ENCODE assay signal across 18 mouse cellular contexts in genomic region chr10:62127711-62128231, GRCm38 (mm10). TPM values are rescaled to one million over a fixed set of nuclear protein-coding genes. Genes with fewer than 3 reads are reported as not detected.
DNase-seq lines count a peak whose midpoint lies in the region; ATAC-seq lines count a peak whose summit lies in the region.
"Had no signal": no experiment of that assay in that cellular context is flagged by ENCODE, and none has a peak within 500 bp of the region (broad histone marks: within the 10 kb centered on the region; RNA-seq: fewer than 3 reads in every experiment).

No protein-coding gene starts in this region.

- peaks cover 60% of the 10 kb centered on the region for H3K27me3 ChIP-seq in forebrain, embryonic 13.5 days
- H3K27me3 ChIP-seq in forebrain, embryonic 10.5 days (ENCODE audit: poor library complexity, severe bottlenecking): peaks cover 72% of the 10 kb centered on the region
- H3K27me3 ChIP-seq in hindbrain, embryonic 14.5 days (ENCODE audit: control insufficient read depth, insufficient read depth, low read length): peaks cover 69% of the 10 kb centered on the region
- H3K27me3 ChIP-seq in hindbrain, embryonic 11.5 days (ENCODE audit: control insufficient read depth, insufficient read depth, low read length): peaks cover 58% of the 10 kb centered on the region
- H3K27me3 ChIP-seq in hindbrain, embryonic 16.5 days (replicated peaks; ENCODE audit: control insufficient read depth, insufficient read depth, low read length): peaks cover 51% of the 10 kb centered on the region
- H3K27me3 ChIP-seq in neural tube, embryonic 14.5 days (ENCODE audit: control insufficient read depth, insufficient read depth, low read length): peaks cover 62% of the 10 kb centered on the region

- no peak for DNase-seq in forebrain, embryonic 10.5 days (ENCODE audit: extremely low spot score, low spot score)
- DNase-seq in hindbrain, embryonic 14.5 days (ENCODE audit: low spot score): no peak
- no peak for DNase-seq in hindbrain, embryonic 11.5 days (ENCODE audit: low spot score)
- DNase-seq: cerebellum, postnatal 36 days; kidney, adult 8-10 months; liver; liver, postnatal 0 days; thymus, postnatal 36 days had no signal

- H3K4me3 ChIP-seq in forebrain, embryonic 13.5 days: no peak overlapping the region
- H3K4me3 ChIP-seq in forebrain, embryonic 10.5 days: no peak overlapping the region; the same call in 1 of the 2 replicates
- H3K4me3 ChIP-seq in hindbrain, embryonic 14.5 days (replicated peaks; ENCODE audit: low read length): no peak overlapping the region; the same call in 1 of the 2 replicates
- H3K4me3 ChIP-seq in hindbrain, embryonic 11.5 days (ENCODE audit: low read depth, low read length): no peak overlapping the region
- H3K4me3 ChIP-seq in hindbrain, embryonic 16.5 days (ENCODE audit: low read length): peak overlapping the region; percentile 2
- no peak overlapping the region for H3K4me3 ChIP-seq in neural tube, embryonic 14.5 days (ENCODE audit: low read depth, low read length)
- H3K4me3 ChIP-seq: heart, embryonic 15.5 days had no signal

- H3K36me3 ChIP-seq in forebrain, embryonic 13.5 days (ENCODE audit: poor library complexity, severe bottlenecking): no peaks in the 10 kb centered on the region
- H3K36me3 ChIP-seq in forebrain, embryonic 10.5 days (replicated peaks): no peaks in the 10 kb centered on the region
- no peaks in the 10 kb centered on the region for H3K36me3 ChIP-seq in hindbrain, embryonic 14.5 days (replicated peaks; ENCODE audit: control insufficient read depth, insufficient read depth)
- no peaks in the 10 kb centered on the region for H3K36me3 ChIP-seq in hindbrain, embryonic 11.5 days (ENCODE audit: control insufficient read depth, insufficient read depth, low read length)
- H3K36me3 ChIP-seq in hindbrain, embryonic 16.5 days (ENCODE audit: control insufficient read depth, insufficient read depth, low read length): no peaks in the 10 kb centered on the region
- no peaks in the 10 kb centered on the region for H3K36me3 ChIP-seq in neural tube, embryonic 14.5 days (ENCODE audit: control insufficient read depth, insufficient read depth, low read length)
- H3K36me3 ChIP-seq: embryonic facial prominence, embryonic 10.5 days; heart, embryonic 15.5 days had no signal

- 38% methylated on average over 21 of the region's 21 CpGs for WGBS in forebrain, embryonic 13.5 days
- 39% methylated on average over 21 of the region's 21 CpGs for WGBS in forebrain, embryonic 10.5 days
- WGBS in hindbrain, embryonic 14.5 days: 36% methylated on average over 21 of the region's 21 CpGs
- WGBS in hindbrain, embryonic 11.5 days: 37% methylated on average over 21 of the region's 21 CpGs
- WGBS in hindbrain, embryonic 16.5 days: 43% methylated on average over 21 of the region's 21 CpGs
- WGBS in neural tube, embryonic 14.5 days: 35% methylated on average over 21 of the region's 21 CpGs

- no peak for ATAC-seq in forebrain, embryonic 13.5 days
- ATAC-seq in hindbrain, embryonic 14.5 days (ENCODE audit: low FRiP score): no peak
- ATAC-seq in hindbrain, embryonic 11.5 days (ENCODE audit: low FRiP score): no peak
- no peak; the same call in 1 of the 2 replicates for ATAC-seq in hindbrain, embryonic 16.5 days
- no peak for ATAC-seq in neural tube, embryonic 14.5 days (ENCODE audit: low read depth)
- no peak for ATAC-seq in granulocyte monocyte progenitor cell, adult 5-6 weeks (replicated peaks; ENCODE audit: poor library complexity, severe bottlenecking)
- ATAC-seq: liver, postnatal 0 days had no signal

- no peaks in the 10 kb centered on the region for H3K9me3 ChIP-seq in forebrain, embryonic 13.5 days (replicated peaks)
- no peaks in the 10 kb centered on the region for H3K9me3 ChIP-seq in forebrain, embryonic 10.5 days
- no peaks in the 10 kb centered on the region for H3K9me3 ChIP-seq in hindbrain, embryonic 14.5 days (ENCODE audit: control insufficient read depth, low read length)
- no peaks in the 10 kb centered on the region for H3K9me3 ChIP-seq in hindbrain, embryonic 11.5 days (ENCODE audit: control insufficient read depth, low read length)
- no peaks in the 10 kb centered on the region for H3K9me3 ChIP-seq in hindbrain, embryonic 16.5 days (ENCODE audit: control insufficient read depth, low read length)
- no peaks in the 10 kb centered on the region for H3K9me3 ChIP-seq in neural tube, embryonic 14.5 days (ENCODE audit: control insufficient read depth, low read length)
- H3K9me3 ChIP-seq: embryonic facial prominence, embryonic 10.5 days; heart, embryonic 15.5 days had no signal

- H3K4me1 ChIP-seq in forebrain, embryonic 13.5 days: peaks cover 16% of the 10 kb centered on the region
- H3K4me1 ChIP-seq in forebrain, embryonic 10.5 days: peaks cover 26% of the 10 kb centered on the region
- H3K4me1 ChIP-seq in hindbrain, embryonic 14.5 days (replicated peaks; ENCODE audit: control insufficient read depth, insufficient read depth, low read length): peaks cover 2% of the 10 kb centered on the region; the same call in 1 of the 2 replicates
- no peaks in the 10 kb centered on the region; the same call in 1 of the 2 replicates for H3K4me1 ChIP-seq in hindbrain, embryonic 11.5 days (replicated peaks; ENCODE audit: control insufficient read depth, insufficient read depth, low read length)
- H3K4me1 ChIP-seq in hindbrain, embryonic 16.5 days (ENCODE audit: control insufficient read depth, insufficient read depth, low read depth, low read length): peaks cover 4% of the 10 kb centered on the region
- peaks cover 8% of the 10 kb centered on the region; the same call in 1 of the 2 replicates for H3K4me1 ChIP-seq in neural tube, embryonic 14.5 days (ENCODE audit: control insufficient read depth, insufficient read depth, low read length)

- no peak overlapping the region for H3K9ac ChIP-seq in forebrain, embryonic 13.5 days
- no peak overlapping the region for H3K9ac ChIP-seq in hindbrain, embryonic 14.5 days
- H3K9ac ChIP-seq in hindbrain, embryonic 11.5 days (ENCODE audit: low read depth, low read length): no peak overlapping the region
- H3K9ac ChIP-seq in hindbrain, embryonic 16.5 days (ENCODE audit: low read depth, low read length): no peak overlapping the region
- H3K9ac ChIP-seq in neural tube, embryonic 14.5 days (replicated peaks; ENCODE audit: low read depth, low read length): no peak overlapping the region
- H3K9ac ChIP-seq: heart, embryonic 15.5 days; liver, postnatal 0 days had no signal

- no peak overlapping the region for H3K27ac ChIP-seq in forebrain, embryonic 13.5 days
- H3K27ac ChIP-seq in forebrain, embryonic 10.5 days: no peak overlapping the region
- no peak overlapping the region for H3K27ac ChIP-seq in hindbrain, embryonic 14.5 days
- H3K27ac ChIP-seq in hindbrain, embryonic 11.5 days (ENCODE audit: low read depth, low read length): no peak overlapping the region
- no peak overlapping the region for H3K27ac ChIP-seq in hindbrain, embryonic 16.5 days (ENCODE audit: low read depth, low read length)
- H3K27ac ChIP-seq in neural tube, embryonic 14.5 days (ENCODE audit: low read depth, low read length): 0 out of 2 replicates have a peak overlapping the region, but pooled peaks have one; percentile 22
- H3K27ac ChIP-seq: embryonic facial prominence, embryonic 10.5 days; heart, embryonic 15.5 days had no signal

- peak overlapping the region; percentile 29 for H3K4me2 ChIP-seq in forebrain, embryonic 13.5 days
- peak overlapping the region; percentile 40 for H3K4me2 ChIP-seq in hindbrain, embryonic 14.5 days (replicated peaks)
- no peak overlapping the region for H3K4me2 ChIP-seq in hindbrain, embryonic 11.5 days (replicated peaks; ENCODE audit: low read depth, low read length)
- H3K4me2 ChIP-seq in hindbrain, embryonic 16.5 days (ENCODE audit: low read length): peak overlapping the region; percentile 48
- H3K4me2 ChIP-seq in neural tube, embryonic 14.5 days (ENCODE audit: low read depth, low read length): peak overlapping the region; percentile 16; the same call in 1 of the 2 replicates
- H3K4me2 ChIP-seq: heart, embryonic 15.5 days had no signal

RNA-seq across cellular contexts. Expression of gene Neurog3, which starts 5.1 kb away (rescaled TPM):
- 0.15 and 0.41 TPM in 2 replicates for polyA plus RNA-seq in forebrain, embryonic 13.5 days (2015; fragmentation: Nextera tagmentation; extraction: Ambion mirVana)
- polyA plus RNA-seq in forebrain, embryonic 10.5 days (2016; fragmentation: Nextera tagmentation; extraction: Ambion mirVana): 0.24 and 1.3 TPM in 2 replicates
- polyA plus RNA-seq in hindbrain, embryonic 14.5 days (2014; fragmentation: Nextera tagmentation; extraction: Ambion mirVana): not detected in 2 replicates
- 2.1 and 2.5 TPM in 2 replicates for polyA plus RNA-seq in hindbrain, embryonic 11.5 days (2014; fragmentation: Nextera tagmentation; extraction: Ambion mirVana)
- polyA plus RNA-seq in hindbrain, embryonic 16.5 days (2015; fragmentation: Nextera tagmentation; extraction: Ambion mirVana): not detected in 2 replicates
- polyA plus RNA-seq in neural tube, embryonic 14.5 days (2014; fragmentation: Nextera tagmentation; extraction: Ambion mirVana): 0.16 and 0.68 TPM in 2 replicates
- total RNA-seq in granulocyte monocyte progenitor cell, adult 5-6 weeks (2014; fragmentation: Nextera tagmentation): not detected in 2 replicates
- not detected in 2 replicates for total RNA-seq in granulocyte monocyte progenitor cell, adult 5-6 weeks (2017)
- total RNA-seq: adrenal gland, adult 18-20 months; CH12.LX; heart, adult 18-20 months; megakaryocyte-erythroid progenitor cell, adult 5-6 weeks had no signal
- polyA plus RNA-seq: heart, embryonic 15.5 days; liver, postnatal 0 days had no signal

RNA-seq across cellular contexts. Expression of gene Fam241b, which starts 15.9 kb away (rescaled TPM):
- 92.5 and 96.1 TPM in 2 replicates for polyA plus RNA-seq in forebrain, embryonic 13.5 days (2015; fragmentation: Nextera tagmentation; extraction: Ambion mirVana)
- 20.0 and 21.0 TPM in 2 replicates for polyA plus RNA-seq in forebrain, embryonic 10.5 days (2016; fragmentation: Nextera tagmentation; extraction: Ambion mirVana)
- 41.6 TPM in 2 replicates for polyA plus RNA-seq in hindbrain, embryonic 14.5 days (2014; fragmentation: Nextera tagmentation; extraction: Ambion mirVana)
- 6.7 and 7.2 TPM in 2 replicates for polyA plus RNA-seq in hindbrain, embryonic 11.5 days (2014; fragmentation: Nextera tagmentation; extraction: Ambion mirVana)
- 164 and 193 TPM in 2 replicates for polyA plus RNA-seq in hindbrain, embryonic 16.5 days (2015; fragmentation: Nextera tagmentation; extraction: Ambion mirVana)
- 32.5 and 44.7 TPM in 2 replicates for polyA plus RNA-seq in neural tube, embryonic 14.5 days (2014; fragmentation: Nextera tagmentation; extraction: Ambion mirVana)
- total RNA-seq in granulocyte monocyte progenitor cell, adult 5-6 weeks (2014; fragmentation: Nextera tagmentation): not detected in 2 replicates
- not detected in 2 replicates for total RNA-seq in granulocyte monocyte progenitor cell, adult 5-6 weeks (2017)
